Mouse (Mus musculus) midbrain, embryonic 13.5 days (tissue): ENCODE data around the gene Iqgap3. TPM values are rescaled to one million over a fixed set of nuclear protein-coding genes. Genes with fewer than 3 reads are reported as not detected.

Source experiments
- ATAC-seq: fragments of 200-750 bp; cut with Nextera tagmentation; 2 replicates; pipeline ENCODE4 v1.8.0; 2017; ENCODE audit warnings: mild to moderate bottlenecking, moderate TSS enrichment, moderate library complexity
- H3K27ac ChIP-seq: fragments of 300-500 bp; sonication (generic); 2 replicates; pipeline ENCODE4 v1.5.1; 2015; ENCODE audit warnings: inconsistent platforms, mild to moderate bottlenecking, moderate library complexity
- H3K27me3 ChIP-seq: fragments of 300-500 bp; sonication (generic); 2 replicates; pipeline ENCODE4 v1.6.1; 2015; ENCODE audit warnings: mild to moderate bottlenecking, inconsistent platforms
- H3K36me3 ChIP-seq: fragments of 300-500 bp; sonication (generic); 2 replicates; pipeline ENCODE4 v1.6.1; 2015; ENCODE audit warnings: mild to moderate bottlenecking, inconsistent platforms
- H3K4me1 ChIP-seq: fragments of 300-500 bp; sonication (generic); replicated peaks from 2 replicates; pipeline ENCODE4 v1.6.1; 2015; ENCODE audit warnings: inconsistent platforms
- H3K4me2 ChIP-seq: fragments of 300-500 bp; sonication (generic); replicated peaks from 2 replicates; pipeline ENCODE4 v1.6.1; 2015; ENCODE audit warnings: moderate library complexity, mild to moderate bottlenecking, inconsistent platforms
- H3K4me3 ChIP-seq: fragments of 300-500 bp; sonication (generic); replicated peaks from 2 replicates; pipeline ENCODE4 v1.5.1; 2015; ENCODE audit warnings: mild to moderate bottlenecking, inconsistent platforms
- H3K9ac ChIP-seq: fragments of 300-500 bp; sonication (generic); replicated peaks from 2 replicates; pipeline ENCODE4 v1.6.1; 2015; ENCODE audit warnings: mild to moderate bottlenecking, inconsistent platforms
- H3K9me3 ChIP-seq: fragments of 300-500 bp; sonication (generic); 2 replicates; pipeline ENCODE4 v1.6.1; 2016; ENCODE audit warnings: mild to moderate bottlenecking, inconsistent platforms
- WGBS: fragments of 180-500 bp; shearing (Covaris S2); methylation state at CpG from one replicate; pipeline ENCODE4 v1.1.7; 2015; 5-methylcytosine and 5-hydroxymethylcytosine counted together
- polyA plus RNA-seq: library from polyadenylated mRNA; unstranded; fragments of >200 nt; fragmentation: Nextera tagmentation; extraction: Ambion mirVana; gene quantifications from 2 replicates; pipeline ENCODE4 v1.2.1, GENCODE M21; 2015

Gene Iqgap3
- polyA plus RNA-seq, 1 experiment from 2014 or later: 6.6 TPM

GRCm38 (mm10) chr3:88129006-88129405, 47.2 kb downstream of the Iqgap3 start:
- no peaks in the 10 kb centered on the region for H3K4me1 ChIP-seq
- no peak overlapping the region for H3K4me2 ChIP-seq
- no peaks in the 10 kb centered on the region for H3K36me3 ChIP-seq
- no peaks in the 10 kb centered on the region for H3K27me3 ChIP-seq
- no peak overlapping the region for H3K4me3 ChIP-seq
- no peaks in the 10 kb centered on the region for H3K9me3 ChIP-seq
- whole genome bisulfite sequencing: 57% methylated on average over 4 of the region's 4 CpGs
- no peak overlapping the region for H3K9ac ChIP-seq
- no peak overlapping the region for H3K27ac ChIP-seq
- ATAC-seq: no peak

DNA sequence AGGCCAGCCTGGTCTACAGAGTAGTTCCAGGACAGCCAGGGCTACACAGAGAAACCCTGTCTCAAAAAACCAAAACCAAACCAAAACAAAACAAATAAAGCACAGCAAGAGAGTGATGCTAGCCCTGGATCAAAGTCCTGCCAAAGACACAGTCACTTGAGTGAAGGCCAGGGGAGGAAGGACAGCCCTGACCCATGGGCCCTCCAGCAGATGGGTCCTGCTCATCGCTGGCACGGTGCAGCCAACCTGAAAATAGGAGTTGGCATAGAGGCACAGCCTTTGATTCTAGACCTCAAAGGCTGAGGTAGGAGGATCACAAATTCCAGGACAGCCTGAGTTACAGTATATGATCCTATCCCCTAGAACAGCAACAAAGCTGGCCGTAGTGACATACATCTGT, 49.3 kb downstream of the Iqgap3 start:
- Histone ChIP-seq H3K4me1 (no peaks in the 10 kb centered on the region), H3K4me3 (no peak overlapping the region), H3K9me3 (no peaks in the 10 kb centered on the region), H3K27me3 (no peaks in the 10 kb centered on the region), H3K36me3 (no peaks in the 10 kb centered on the region), H3K27ac (no peak overlapping the region), H3K9ac (no peak overlapping the region), H3K4me2 (no peak overlapping the region)
- no peak for ATAC-seq
- 95% methylated on average over 3 of the region's 3 CpGs for WGBS

DNA sequence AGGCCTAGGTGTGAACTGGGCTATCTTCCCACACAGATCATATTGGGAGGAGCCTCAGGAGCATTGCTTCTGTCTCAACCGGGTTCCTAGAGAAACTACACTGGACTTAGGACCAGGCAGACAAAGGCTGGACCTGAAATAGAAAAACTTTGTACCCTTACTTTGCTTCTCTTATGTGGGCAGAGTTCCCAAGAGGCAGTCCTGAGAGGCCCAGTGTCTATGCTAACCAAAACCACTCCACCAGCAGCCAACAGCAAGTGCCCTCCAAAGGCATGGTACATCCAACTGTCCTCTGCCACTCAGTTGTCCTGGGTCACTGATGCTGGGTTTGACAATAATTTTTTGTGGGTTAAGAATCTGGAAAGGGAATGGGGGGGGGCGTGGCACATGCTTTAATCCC, 50.7 kb downstream of the Iqgap3 start:
- Histone ChIP-seq H3K9ac (no peak overlapping the region), H3K9me3 (no peaks in the 10 kb centered on the region), H3K27ac (no peak overlapping the region), H3K4me2 (no peak overlapping the region), H3K27me3 (no peaks in the 10 kb centered on the region), H3K36me3 (no peaks in the 10 kb centered on the region), H3K4me1 (peaks cover 3% of the 10 kb centered on the region; the same call in 1 of the 2 replicates), H3K4me3 (no peak overlapping the region)
- WGBS: 77% methylated on average over 2 of the region's 2 CpGs
- ATAC-seq: no peak

GRCm38 (mm10) chr3:88133187-88133771, 51.5 kb downstream of the Iqgap3 start:
- H3K4me1 ChIP-seq: peaks cover 6% of the 10 kb centered on the region; the same call in 1 of the 2 replicates
- no peak overlapping the region for H3K4me2 ChIP-seq
- WGBS: 68% methylated on average over 4 of the region's 4 CpGs
- no peaks in the 10 kb centered on the region for H3K36me3 ChIP-seq
- H3K9me3 ChIP-seq: no peaks in the 10 kb centered on the region
- no peak for ATAC-seq
- no peaks in the 10 kb centered on the region for H3K27me3 ChIP-seq
- H3K9ac ChIP-seq: no peak overlapping the region
- H3K27ac ChIP-seq: no peak overlapping the region
- H3K4me3 ChIP-seq: no peak overlapping the region

DNA sequence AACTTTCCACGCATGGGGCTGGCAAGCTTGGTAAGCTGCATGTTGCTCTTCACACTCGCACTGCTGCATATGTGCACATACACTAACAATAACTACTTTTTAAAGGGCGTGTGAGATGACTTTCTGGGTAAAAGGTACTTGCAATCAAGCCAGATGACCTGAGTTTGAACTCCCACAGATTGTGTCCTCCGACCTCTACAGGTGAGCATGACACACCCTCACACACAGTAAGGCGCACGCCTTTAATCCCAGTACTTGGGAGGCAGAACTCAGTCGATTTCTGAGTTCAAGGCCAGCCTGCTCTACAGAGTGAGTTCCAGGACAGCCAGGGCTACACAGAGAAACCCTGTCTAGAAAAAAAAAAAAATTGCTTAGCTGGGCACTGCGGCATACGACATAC, 54.6 kb downstream of the Iqgap3 start:
- ATAC-seq: no peak
- Histone ChIP-seq H3K4me3 (no peak overlapping the region), H3K9ac (no peak overlapping the region), H3K9me3 (no peaks in the 10 kb centered on the region), H3K36me3 (no peaks in the 10 kb centered on the region), H3K27ac (no peak overlapping the region), H3K4me2 (no peak overlapping the region), H3K4me1 (peaks cover 25% of the 10 kb centered on the region), H3K27me3 (peaks cover 24% of the 10 kb centered on the region)
- WGBS: 83% methylated on average over 9 of the region's 9 CpGs

DNA sequence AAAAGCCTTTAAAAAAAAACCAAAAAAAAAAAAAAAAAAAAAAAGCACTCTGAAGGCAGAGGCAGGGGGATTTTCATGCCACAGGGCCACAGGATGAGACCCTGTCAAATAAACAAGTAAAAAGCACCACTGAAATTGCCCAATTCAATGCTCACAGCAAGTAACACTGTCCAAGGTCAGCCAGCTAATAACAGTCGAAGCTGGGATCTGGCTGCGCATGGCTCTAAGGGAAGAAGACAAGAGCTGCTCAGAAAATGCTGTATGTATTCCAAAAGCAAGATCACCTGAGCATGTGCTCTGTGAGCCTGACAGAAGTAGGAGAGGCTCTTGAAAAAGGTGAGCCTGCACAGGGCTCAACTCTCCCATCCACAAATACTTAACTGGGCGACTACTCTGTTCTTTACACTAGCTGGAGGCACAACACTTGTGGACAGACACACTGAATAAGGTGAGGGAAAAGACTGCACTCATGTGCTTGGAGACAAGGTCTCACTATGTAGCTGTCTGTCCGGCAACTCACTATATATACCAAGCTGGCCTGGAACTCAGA, 55.2 kb downstream of the Iqgap3 start:
- H3K9ac ChIP-seq: 0 out of 2 replicates have a peak overlapping the region, but pooled peaks have one; percentile 20
- peak overlapping the region; percentile 90; the same call in 1 of the 2 replicates for H3K4me2 ChIP-seq
- no peak overlapping the region for H3K4me3 ChIP-seq
- peaks cover 29% of the 10 kb centered on the region for H3K4me1 ChIP-seq
- WGBS: 85% methylated on average over 4 of the region's 4 CpGs
- no peak overlapping the region for H3K27ac ChIP-seq
- ATAC-seq: no peak
- H3K36me3 ChIP-seq: no peaks in the 10 kb centered on the region
- no peaks in the 10 kb centered on the region for H3K9me3 ChIP-seq
- peaks cover 25% of the 10 kb centered on the region for H3K27me3 ChIP-seq

DNA sequence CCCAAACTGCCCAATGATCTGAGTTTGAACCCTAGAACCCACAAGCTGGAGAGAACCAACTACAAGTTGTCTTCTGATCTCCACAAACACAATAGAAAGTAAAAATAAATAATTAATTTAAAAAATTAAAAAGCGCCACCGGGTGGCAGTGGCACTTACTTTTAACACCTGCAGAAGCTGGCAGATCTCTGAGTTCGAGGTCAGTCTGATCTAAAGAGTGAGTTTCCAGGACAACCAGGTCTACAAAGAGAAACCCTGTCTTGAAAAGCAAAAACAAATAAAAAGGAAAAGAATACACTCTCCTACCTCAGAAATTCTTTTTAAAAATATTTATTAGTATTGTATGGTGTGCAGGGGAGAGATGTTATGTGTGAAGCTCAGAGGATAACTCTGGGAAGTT, 56.0 kb downstream of the Iqgap3 start:
- Histone ChIP-seq H3K4me1 (peaks cover 31% of the 10 kb centered on the region), H3K4me2 (peak overlapping the region; percentile 90), H3K36me3 (no peaks in the 10 kb centered on the region), H3K9me3 (no peaks in the 10 kb centered on the region), H3K9ac (no peak overlapping the region), H3K27ac (peak overlapping the region; percentile 75), H3K4me3 (peak overlapping the region; percentile 53), H3K27me3 (peaks cover 25% of the 10 kb centered on the region)
- 9% methylated on average over 3 of the region's 3 CpGs for WGBS
- no peak for ATAC-seq

- Histone ChIP-seq H3K36me3 (no peaks in the 10 kb centered on the region), H3K9ac (peak overlapping the region; percentile 66), H3K4me3 (peak overlapping the region; percentile 53), H3K4me2 (peak overlapping the region; percentile 90), H3K4me1 (peaks cover 38% of the 10 kb centered on the region), H3K9me3 (no peaks in the 10 kb centered on the region), H3K27ac (peak overlapping the region; percentile 75), H3K27me3 (peaks cover 25% of the 10 kb centered on the region)
- peak; percentile 65 for ATAC-seq
- under 1% methylated on average over 32 of the region's 32 CpGs for WGBS
Observed at GRCm38 (mm10) chr3:88138336-88139242, 56.8 kb downstream of the Iqgap3 start.

- ATAC-seq: no peak
- peak overlapping the region; percentile 75 for H3K27ac ChIP-seq
- WGBS: 18% methylated on average over 25 of the region's 25 CpGs
- H3K4me2 ChIP-seq: peak overlapping the region; percentile 90
- no peaks in the 10 kb centered on the region for H3K36me3 ChIP-seq
- H3K9ac ChIP-seq: peak overlapping the region; percentile 66
- peak overlapping the region; percentile 53 for H3K4me3 ChIP-seq
- H3K9me3 ChIP-seq: no peaks in the 10 kb centered on the region
- H3K27me3 ChIP-seq: peaks cover 25% of the 10 kb centered on the region
- peaks cover 48% of the 10 kb centered on the region for H3K4me1 ChIP-seq
Observed at GRCm38 (mm10) chr3:88139243-88140177, 57.7 kb downstream of the Iqgap3 start.

DNA sequence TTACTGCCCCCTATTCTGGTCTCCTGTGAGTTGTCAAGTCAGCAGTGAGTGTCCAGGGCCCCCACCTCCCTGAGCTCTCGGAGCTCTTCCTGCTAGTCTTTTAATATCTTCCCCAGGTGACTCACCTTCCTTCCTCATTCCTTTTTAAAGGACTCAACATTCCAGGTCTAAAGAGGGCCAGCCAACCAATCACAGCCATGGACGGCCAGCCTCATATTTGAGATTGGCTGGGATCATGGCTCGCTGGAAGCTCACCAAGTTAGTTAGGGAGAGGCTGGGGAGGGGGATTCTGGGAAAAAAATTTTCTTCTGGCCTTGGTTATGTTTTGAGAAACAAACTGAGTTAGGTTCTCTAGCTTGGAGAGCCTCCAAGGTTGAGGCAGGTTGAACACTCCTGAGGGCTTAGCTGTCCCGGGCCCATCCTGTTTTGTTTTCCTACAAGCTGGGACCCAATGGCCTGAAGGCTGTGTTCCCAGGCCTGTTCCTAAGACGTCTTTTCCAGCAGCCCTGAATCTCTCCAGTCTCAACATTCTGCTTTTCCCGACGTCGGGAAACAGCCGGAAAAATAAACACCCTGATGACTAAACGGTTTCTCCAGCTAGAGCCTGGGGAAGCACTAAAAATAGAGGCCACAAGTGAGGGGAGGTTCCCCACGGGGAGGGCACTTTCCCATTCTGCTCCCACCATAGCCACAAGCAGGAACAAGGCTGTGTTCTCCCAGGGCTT, 58.6 kb downstream of the Iqgap3 start:
- WGBS: 32% methylated on average over 11 of the region's 11 CpGs
- Histone ChIP-seq H3K27me3 (peaks cover 25% of the 10 kb centered on the region), H3K4me1 (peaks cover 56% of the 10 kb centered on the region), H3K4me3 (no peak overlapping the region), H3K27ac (peak overlapping the region; percentile 99; the same call in 1 of the 2 replicates), H3K4me2 (peak overlapping the region; percentile 90), H3K9me3 (no peaks in the 10 kb centered on the region), H3K36me3 (no peaks in the 10 kb centered on the region), H3K9ac (no peak overlapping the region)
- ATAC-seq: no peak

DNA sequence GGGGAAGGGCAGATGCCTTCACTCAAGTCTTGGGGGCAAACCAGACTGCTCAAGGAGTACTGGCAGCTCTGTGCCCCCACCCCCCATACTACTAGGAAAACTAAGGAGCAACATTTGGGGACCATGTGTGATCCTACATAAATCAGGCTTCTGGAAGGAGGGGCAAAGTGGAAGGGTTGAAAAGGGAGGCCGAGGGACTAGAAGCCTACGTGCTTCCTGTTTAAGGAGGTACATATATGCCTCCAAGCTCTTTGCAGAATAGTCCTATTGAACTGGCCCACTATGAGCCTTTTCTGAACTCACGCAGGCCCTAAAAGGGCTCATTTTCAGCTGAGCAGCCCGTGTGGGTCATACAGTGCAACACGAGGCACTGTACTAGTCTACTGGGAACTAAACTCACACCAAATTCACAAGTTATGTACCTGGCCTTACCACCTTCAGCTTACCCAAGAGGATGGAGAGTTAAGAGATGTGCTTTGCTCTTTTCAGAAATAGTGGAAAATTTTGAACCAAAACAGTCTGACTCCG, 59.2 kb downstream of the Iqgap3 start:
- peak overlapping the region; percentile 90 for H3K4me2 ChIP-seq
- WGBS: 51% methylated on average over 6 of the region's 6 CpGs
- no peaks in the 10 kb centered on the region for H3K36me3 ChIP-seq
- no peak for ATAC-seq
- peaks cover 25% of the 10 kb centered on the region for H3K27me3 ChIP-seq
- H3K4me1 ChIP-seq: peaks cover 62% of the 10 kb centered on the region
- H3K9ac ChIP-seq: no peak overlapping the region
- no peaks in the 10 kb centered on the region for H3K9me3 ChIP-seq
- peak overlapping the region; percentile 99; the same call in 1 of the 2 replicates for H3K27ac ChIP-seq
- peak overlapping the region; percentile 96 for H3K4me3 ChIP-seq
